Mouse (Mus musculus) embryonic facial prominence, embryonic 15.5 days (tissue): ENCODE results near the gene Elk3. TPM values are rescaled to one million over a fixed set of nuclear protein-coding genes. Genes with fewer than 3 reads are reported as not detected.

Experiments
- ATAC-seq: fragments of 200-750 bp; cut with Nextera tagmentation; 2 replicates; pipeline ENCODE4 v1.8.0; 2017; ENCODE audit warnings: low read depth, moderate TSS enrichment; ENCODE audit not compliant: insufficient number of reproducible peaks, low FRiP score, low TSS enrichment
- H3K27ac ChIP-seq: fragments of 300-500 bp; sonication (generic); replicated peaks from 2 replicates; pipeline ENCODE4 v1.5.1; 2015; ENCODE audit warnings: mild to moderate bottlenecking, inconsistent platforms
- H3K27me3 ChIP-seq: fragments of 300-500 bp; sonication (generic); 2 replicates; pipeline ENCODE4 v1.6.1; 2015; ENCODE audit warnings: inconsistent platforms
- H3K36me3 ChIP-seq: fragments of 300-500 bp; sonication (generic); 2 replicates; pipeline ENCODE4 v1.6.1; 2015; ENCODE audit warnings: mild to moderate bottlenecking, inconsistent platforms
- H3K4me1 ChIP-seq: fragments of 300-500 bp; sonication (generic); 2 replicates; pipeline ENCODE4 v1.6.1; 2015; ENCODE audit warnings: inconsistent platforms
- H3K4me2 ChIP-seq: fragments of 300-500 bp; sonication (generic); replicated peaks from 2 replicates; pipeline ENCODE4 v1.6.1; 2015; ENCODE audit warnings: mild to moderate bottlenecking, inconsistent platforms
- H3K4me3 ChIP-seq: fragments of 300-500 bp; sonication (generic); replicated peaks from 2 replicates; pipeline ENCODE4 v1.5.1; 2015; ENCODE audit warnings: mild to moderate bottlenecking, inconsistent platforms
- H3K9ac ChIP-seq: fragments of 300-500 bp; sonication (generic); 2 replicates; pipeline ENCODE4 v1.6.1; 2015; ENCODE audit warnings: inconsistent platforms
- H3K9me3 ChIP-seq: fragments of 300-500 bp; sonication (generic); replicated peaks from 2 replicates; pipeline ENCODE4 v1.6.1; 2016; ENCODE audit warnings: inconsistent platforms
- WGBS: fragments of 180-500 bp; shearing (Covaris S2); methylation state at CpG from one replicate; pipeline ENCODE4 v1.1.7; 2015; 5-methylcytosine and 5-hydroxymethylcytosine counted together
- polyA plus RNA-seq: library from polyadenylated mRNA; unstranded; fragments of >200 nt; fragmentation: Nextera tagmentation; extraction: Ambion mirVana; gene quantifications from 2 replicates; pipeline ENCODE4 v1.2.1, GENCODE M21; 2015

Gene Elk3
- polyA plus RNA-seq, 1 experiment from 2014 or later: 31.9 TPM

DNA sequence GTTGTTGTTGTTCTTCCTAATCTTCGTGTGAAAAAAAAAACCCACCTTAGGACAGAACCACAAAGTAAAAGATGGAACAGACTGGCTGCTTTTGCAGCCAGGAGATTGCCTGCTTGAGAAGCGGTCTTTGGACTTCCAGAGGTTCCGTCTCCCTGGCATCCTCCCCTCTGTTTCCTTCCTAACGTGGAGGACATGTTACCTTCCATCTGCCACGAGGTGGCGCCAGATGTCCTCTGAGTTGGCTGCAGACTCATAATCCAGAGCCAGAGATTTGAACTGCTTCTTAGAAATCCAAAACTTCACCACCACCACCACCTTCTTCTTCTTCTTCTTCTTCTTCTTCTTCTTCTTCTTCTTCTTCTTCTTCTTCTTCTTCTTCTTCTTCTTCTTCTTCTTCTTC lies 19.1 kb downstream of the Elk3 start:
- Histone ChIP-seq H3K9me3 (no peaks in the 10 kb centered on the region), H3K4me3 (no peak overlapping the region), H3K36me3 (no peaks in the 10 kb centered on the region), H3K4me2 (no peak overlapping the region), H3K27ac (no peak overlapping the region), H3K9ac (no peak overlapping the region), H3K4me1 (peaks cover 32% of the 10 kb centered on the region), H3K27me3 (no peaks in the 10 kb centered on the region)
- no peak for ATAC-seq
- 6% methylated on average over 6 of the region's 6 CpGs for WGBS

DNA sequence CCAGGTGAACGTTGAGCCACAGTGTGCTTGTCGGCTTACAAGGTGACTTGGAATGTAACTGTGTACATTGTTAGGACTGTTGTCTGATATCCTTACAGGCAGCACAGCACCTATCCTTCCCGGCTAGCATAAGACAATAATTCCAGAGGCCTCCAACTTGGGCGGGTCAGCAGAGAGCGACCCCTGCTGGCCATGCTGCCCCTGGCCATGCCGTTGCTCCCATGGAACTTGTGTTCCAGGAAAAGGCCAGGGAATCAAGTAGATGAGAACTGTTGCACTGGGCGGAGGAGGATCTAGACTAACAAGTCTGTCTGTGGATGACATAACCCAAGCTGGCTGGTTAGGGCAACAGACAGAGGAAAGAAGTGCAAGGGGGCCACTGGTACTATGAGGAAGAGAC lies 19.6 kb downstream of the Elk3 start:
- no peaks in the 10 kb centered on the region for H3K27me3 ChIP-seq
- no peaks in the 10 kb centered on the region for H3K9me3 ChIP-seq
- H3K4me3 ChIP-seq: no peak overlapping the region
- H3K36me3 ChIP-seq: no peaks in the 10 kb centered on the region
- H3K4me2 ChIP-seq: no peak overlapping the region
- peaks cover 37% of the 10 kb centered on the region for H3K4me1 ChIP-seq
- H3K27ac ChIP-seq: no peak overlapping the region
- no peak for ATAC-seq
- 42% methylated on average over 7 of the region's 7 CpGs for WGBS
- H3K9ac ChIP-seq: no peak overlapping the region

DNA sequence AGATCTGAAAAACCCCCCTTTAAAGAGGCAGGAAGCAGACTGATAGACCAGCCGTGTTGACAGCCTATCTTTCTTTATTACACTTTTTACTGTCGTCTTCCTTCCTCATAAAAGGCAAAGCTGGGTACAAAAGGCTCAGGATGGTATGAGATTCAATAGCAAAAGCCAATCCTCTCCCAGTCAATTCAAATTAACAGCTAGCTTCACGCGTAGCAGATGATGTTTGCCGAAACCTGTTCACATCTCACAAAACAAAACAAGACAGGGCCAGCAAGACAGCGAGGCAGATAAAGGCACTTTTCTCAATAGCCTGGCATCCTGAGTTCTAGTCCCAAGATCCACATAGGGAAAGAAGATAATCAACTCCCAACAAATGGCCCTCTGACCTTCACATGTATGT lies 21.5 kb downstream of the Elk3 start:
- H3K9me3 ChIP-seq: no peaks in the 10 kb centered on the region
- H3K4me3 ChIP-seq: no peak overlapping the region
- no peak overlapping the region for H3K4me2 ChIP-seq
- ATAC-seq: no peak
- H3K27me3 ChIP-seq: no peaks in the 10 kb centered on the region
- peaks cover 2% of the 10 kb centered on the region; the same call in 1 of the 2 replicates for H3K36me3 ChIP-seq
- WGBS: 71% methylated on average over 6 of the region's 6 CpGs
- no peak overlapping the region for H3K9ac ChIP-seq
- peaks cover 26% of the 10 kb centered on the region for H3K4me1 ChIP-seq
- no peak overlapping the region for H3K27ac ChIP-seq

DNA sequence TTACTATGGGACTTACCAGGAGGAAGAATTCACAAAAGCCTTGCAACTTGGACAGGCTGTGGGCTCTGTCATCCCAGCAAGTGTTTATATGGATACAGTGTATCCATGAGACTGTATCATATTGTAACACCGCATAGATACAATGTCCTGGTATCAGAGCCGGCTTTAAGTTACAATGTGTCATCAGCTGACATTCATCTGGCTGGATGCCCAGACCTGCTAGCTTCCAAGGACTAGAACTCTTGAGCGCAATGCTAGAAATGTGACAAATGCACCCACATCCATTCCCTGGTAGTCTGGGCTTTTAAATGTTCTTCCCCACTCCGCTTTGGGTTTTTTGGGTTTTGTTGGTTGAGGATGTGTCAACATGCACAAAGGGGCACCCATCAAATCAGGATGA lies 22.6 kb downstream of the Elk3 start:
- no peaks in the 10 kb centered on the region for H3K27me3 ChIP-seq
- H3K9me3 ChIP-seq: no peaks in the 10 kb centered on the region
- H3K4me1 ChIP-seq: peaks cover 24% of the 10 kb centered on the region; the same call in 1 of the 2 replicates
- H3K27ac ChIP-seq: no peak overlapping the region
- no peak overlapping the region for H3K4me2 ChIP-seq
- ATAC-seq: no peak; the same call in 1 of the 2 replicates
- no peak overlapping the region for H3K9ac ChIP-seq
- no peak overlapping the region for H3K4me3 ChIP-seq
- WGBS: 54% methylated on average over 4 of the region's 4 CpGs
- H3K36me3 ChIP-seq: peaks cover 10% of the 10 kb centered on the region

DNA sequence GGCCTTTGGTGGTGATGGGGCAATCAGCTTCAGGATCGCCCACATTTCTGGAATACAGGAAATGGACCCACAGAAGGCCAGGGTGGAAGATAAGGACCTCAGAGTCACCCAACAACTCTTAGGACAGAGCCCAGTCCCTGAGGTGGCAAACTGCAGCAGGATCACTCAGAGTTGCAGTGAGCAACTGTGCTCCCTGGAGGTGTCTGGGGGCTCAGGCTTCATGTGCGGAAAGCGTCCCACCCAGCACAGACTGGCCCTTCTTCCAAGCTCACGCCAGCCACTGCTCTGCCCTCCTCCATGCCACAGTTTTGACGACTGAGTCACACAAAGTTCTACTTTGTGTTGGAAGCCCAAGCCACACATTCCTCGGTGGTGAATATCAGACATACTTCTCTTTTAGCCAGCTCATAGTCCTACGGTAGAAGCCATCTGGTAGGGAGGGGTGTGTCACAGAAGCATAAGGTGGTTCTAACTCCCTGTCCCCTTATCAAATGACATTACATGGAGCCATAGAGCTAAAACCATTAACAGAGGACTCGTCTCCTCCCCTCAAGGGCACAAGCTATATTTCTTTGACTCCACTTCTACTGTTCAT lies 23.3 kb downstream of the Elk3 start:
- Histone ChIP-seq H3K9me3 (no peaks in the 10 kb centered on the region), H3K9ac (no peak overlapping the region), H3K27me3 (no peaks in the 10 kb centered on the region), H3K4me2 (no peak overlapping the region), H3K4me1 (peaks cover 24% of the 10 kb centered on the region; the same call in 1 of the 2 replicates), H3K36me3 (peaks cover 14% of the 10 kb centered on the region), H3K27ac (no peak overlapping the region), H3K4me3 (no peak overlapping the region)
- WGBS: 82% methylated on average over 8 of the region's 8 CpGs
- no peak for ATAC-seq

DNA sequence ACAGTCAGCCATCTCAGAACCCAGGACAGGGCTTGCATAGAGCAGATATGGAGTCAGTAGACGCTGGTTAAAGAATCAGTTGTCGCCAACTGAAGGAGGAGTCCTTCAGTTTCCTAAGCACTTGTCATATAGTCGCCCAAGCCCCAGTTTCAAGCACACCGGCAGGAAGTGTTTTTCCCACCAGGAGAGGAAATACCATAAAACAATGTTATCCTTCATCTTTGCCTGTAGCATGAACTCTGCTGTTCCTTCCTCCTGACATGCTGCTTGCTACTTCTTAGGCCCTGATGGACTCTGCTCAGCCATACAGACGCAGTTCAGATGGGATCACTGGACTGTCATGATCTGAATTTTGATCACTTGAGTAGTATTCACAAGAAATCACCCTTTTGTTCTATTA lies 25.4 kb downstream of the Elk3 start:
- H3K27me3 ChIP-seq: no peaks in the 10 kb centered on the region
- H3K36me3 ChIP-seq: peaks cover 23% of the 10 kb centered on the region
- ATAC-seq: no peak
- no peak overlapping the region for H3K4me2 ChIP-seq
- no peak overlapping the region for H3K4me3 ChIP-seq
- H3K9ac ChIP-seq: no peak overlapping the region
- no peak overlapping the region for H3K27ac ChIP-seq
- peaks cover 24% of the 10 kb centered on the region; the same call in 1 of the 2 replicates for H3K4me1 ChIP-seq
- WGBS: 76% methylated on average over 5 of the region's 5 CpGs
- no peaks in the 10 kb centered on the region for H3K9me3 ChIP-seq

DNA sequence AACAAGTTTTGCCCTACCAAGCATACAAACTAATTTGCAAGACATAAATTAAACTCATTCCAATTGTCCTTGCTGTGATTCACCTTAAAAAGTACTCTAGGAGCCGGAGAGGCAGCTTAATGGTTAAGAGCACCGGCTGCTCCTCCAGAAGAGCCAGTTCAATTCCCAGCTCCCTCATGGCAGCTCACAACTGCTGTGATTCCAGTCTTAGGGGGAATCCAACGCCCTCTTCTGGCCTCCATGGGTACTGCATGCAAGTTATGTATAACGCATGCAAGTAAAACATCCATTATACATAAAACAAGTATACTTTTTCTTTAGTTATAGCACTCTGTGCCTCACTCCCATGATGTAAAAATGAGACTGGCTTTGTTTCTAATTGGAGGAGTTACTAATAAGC lies 27.7 kb downstream of the Elk3 start:
- no peak for ATAC-seq
- H3K27me3 ChIP-seq: no peaks in the 10 kb centered on the region
- H3K4me1 ChIP-seq: peaks cover 20% of the 10 kb centered on the region; the same call in 1 of the 2 replicates
- no peak overlapping the region for H3K4me3 ChIP-seq
- no peak overlapping the region for H3K9ac ChIP-seq
- 73% methylated on average over 4 of the region's 4 CpGs for WGBS
- peaks cover 23% of the 10 kb centered on the region for H3K36me3 ChIP-seq
- H3K9me3 ChIP-seq: no peaks in the 10 kb centered on the region
- no peak overlapping the region for H3K4me2 ChIP-seq
- H3K27ac ChIP-seq: no peak overlapping the region

DNA sequence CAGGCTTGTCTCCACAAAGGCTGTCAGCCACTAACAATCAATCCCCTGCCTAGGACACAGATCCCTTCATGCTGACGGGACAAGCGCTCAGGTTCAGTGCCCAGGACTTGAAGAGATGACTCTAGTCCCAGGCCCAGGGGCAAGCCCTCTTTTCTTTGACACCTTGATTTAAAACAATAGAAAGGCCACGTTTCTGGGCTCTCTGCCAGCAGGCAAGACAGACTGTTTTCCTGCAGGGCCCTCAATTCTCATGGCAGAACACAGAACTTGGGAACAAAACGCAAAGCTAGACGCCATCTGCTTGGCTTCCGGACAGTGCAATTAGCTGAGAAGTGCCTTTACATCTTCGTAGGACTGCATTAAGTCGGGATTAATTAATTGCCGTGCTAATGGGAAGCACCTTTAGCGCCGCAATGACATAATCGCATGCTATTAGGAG lies 28.4 kb downstream of the Elk3 start:
- H3K4me1 ChIP-seq: peaks cover 17% of the 10 kb centered on the region; the same call in 1 of the 2 replicates
- H3K4me2 ChIP-seq: no peak overlapping the region
- no peak overlapping the region for H3K27ac ChIP-seq
- H3K27me3 ChIP-seq: no peaks in the 10 kb centered on the region
- no peak overlapping the region for H3K9ac ChIP-seq
- no peak overlapping the region for H3K4me3 ChIP-seq
- H3K9me3 ChIP-seq: no peaks in the 10 kb centered on the region
- H3K36me3 ChIP-seq: peaks cover 23% of the 10 kb centered on the region
- 54% methylated on average over 12 of the region's 12 CpGs for WGBS
- ATAC-seq: no peak

DNA sequence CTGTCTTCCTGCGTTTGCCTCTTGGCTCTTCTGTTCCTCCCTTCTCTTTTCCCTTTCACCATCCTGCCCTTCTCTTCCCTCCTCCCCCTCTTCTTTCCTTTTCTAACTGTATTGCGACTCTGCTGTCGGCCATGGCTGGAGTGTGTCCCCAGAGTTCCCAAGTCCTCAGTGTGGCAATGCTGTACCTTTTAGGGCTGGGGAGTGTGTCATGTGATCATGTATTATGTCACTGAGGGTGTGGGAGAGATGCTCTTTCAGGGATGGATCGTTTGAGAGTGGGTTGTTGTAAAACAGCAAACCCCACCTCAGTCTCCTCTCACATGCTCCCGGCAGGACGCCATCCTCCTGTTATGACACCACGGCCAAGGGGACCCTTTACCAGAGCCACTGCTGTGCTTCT lies 29.8 kb downstream of the Elk3 start:
- 83% methylated on average over 7 of the region's 7 CpGs for WGBS
- Histone ChIP-seq H3K9me3 (no peaks in the 10 kb centered on the region), H3K9ac (no peak overlapping the region), H3K27ac (no peak overlapping the region), H3K36me3 (peaks cover 23% of the 10 kb centered on the region), H3K4me3 (no peak overlapping the region), H3K27me3 (no peaks in the 10 kb centered on the region), H3K4me1 (peaks cover 21% of the 10 kb centered on the region), H3K4me2 (no peak overlapping the region)
- no peak for ATAC-seq

DNA sequence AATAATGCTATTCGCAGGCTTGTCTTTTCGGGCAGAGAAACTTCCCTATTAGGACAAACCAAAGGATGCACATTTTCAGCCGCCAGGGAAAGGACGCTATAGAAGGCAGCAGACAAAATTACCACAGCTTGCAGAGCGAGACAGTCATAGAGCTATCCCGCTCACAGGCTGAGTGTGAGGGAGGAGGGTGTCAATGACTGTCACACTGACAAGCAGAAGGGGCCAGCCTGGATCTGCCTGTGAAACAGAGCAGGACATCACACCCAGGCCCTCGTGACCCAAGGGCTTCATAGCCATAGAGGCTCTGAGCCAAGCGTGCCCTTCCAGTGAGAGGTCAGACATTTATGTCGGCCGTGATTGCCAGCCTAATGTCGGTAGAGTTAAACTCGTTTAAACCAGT lies 30.3 kb downstream of the Elk3 start:
- peaks cover 23% of the 10 kb centered on the region for H3K36me3 ChIP-seq
- H3K27ac ChIP-seq: no peak overlapping the region
- 79% methylated on average over 12 of the region's 12 CpGs for WGBS
- no peaks in the 10 kb centered on the region for H3K27me3 ChIP-seq
- H3K4me1 ChIP-seq: peaks cover 26% of the 10 kb centered on the region
- no peak for ATAC-seq
- no peak overlapping the region for H3K9ac ChIP-seq
- no peak overlapping the region for H3K4me3 ChIP-seq
- no peaks in the 10 kb centered on the region for H3K9me3 ChIP-seq
- no peak overlapping the region for H3K4me2 ChIP-seq

DNA sequence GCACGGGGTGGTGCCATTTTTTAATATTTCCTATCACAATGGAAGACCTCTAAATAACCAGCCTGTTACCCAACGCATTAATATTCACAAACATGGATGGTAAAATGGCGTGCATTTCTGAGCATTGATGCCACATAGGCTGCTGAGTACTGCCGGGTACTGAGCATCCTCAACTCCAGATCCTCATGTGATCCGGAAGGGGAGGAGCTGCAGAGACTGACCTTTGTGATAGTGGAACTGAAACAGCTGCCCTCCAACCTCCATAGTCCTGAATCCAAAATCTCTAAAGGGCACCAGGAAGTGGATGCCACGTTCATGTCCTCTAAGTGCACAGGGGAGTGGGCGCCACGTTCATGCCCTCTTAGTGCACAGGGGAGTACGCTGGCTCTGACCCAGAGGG lies 31.9 kb downstream of the Elk3 start:
- H3K4me3 ChIP-seq: no peak overlapping the region
- no peak for ATAC-seq
- H3K27ac ChIP-seq: no peak overlapping the region
- H3K4me2 ChIP-seq: no peak overlapping the region
- 85% methylated on average over 9 of the region's 9 CpGs for WGBS
- no peak overlapping the region for H3K9ac ChIP-seq
- peaks cover 18% of the 10 kb centered on the region for H3K36me3 ChIP-seq
- H3K27me3 ChIP-seq: no peaks in the 10 kb centered on the region
- peaks cover 37% of the 10 kb centered on the region for H3K4me1 ChIP-seq
- H3K9me3 ChIP-seq: no peaks in the 10 kb centered on the region

DNA sequence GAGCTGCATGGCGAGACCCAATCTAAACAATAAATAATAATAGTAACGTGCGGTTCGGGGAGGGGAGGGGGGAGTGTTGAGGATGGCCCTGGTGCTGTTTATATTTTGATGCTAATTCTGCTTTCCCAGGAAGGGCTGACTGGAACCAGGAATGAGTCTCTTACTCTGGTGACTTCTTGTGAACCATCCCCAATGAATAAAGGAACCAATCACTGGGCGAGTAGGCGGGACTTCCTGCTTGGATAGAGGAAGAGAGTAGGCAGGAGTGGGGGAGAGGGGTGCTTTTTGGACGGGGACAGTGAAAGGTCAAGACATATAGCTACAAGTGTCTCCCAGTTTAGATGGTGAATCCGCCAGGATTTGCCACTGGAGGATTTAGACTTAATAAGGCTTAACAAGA lies 32.6 kb downstream of the Elk3 start:
- Histone ChIP-seq H3K4me2 (no peak overlapping the region), H3K4me3 (no peak overlapping the region), H3K9ac (no peak overlapping the region), H3K27me3 (no peaks in the 10 kb centered on the region), H3K9me3 (no peaks in the 10 kb centered on the region), H3K4me1 (peaks cover 37% of the 10 kb centered on the region), H3K27ac (no peak overlapping the region), H3K36me3 (0 out of 2 replicates have a peak, but pooled peaks cover 13% of the 10 kb centered on the region)
- WGBS: 85% methylated on average over 8 of the region's 8 CpGs
- no peak for ATAC-seq
